Mouse (Mus musculus) MEL (cell line): ENCODE measurements around the gene Man2a1. TPM values are rescaled to one million over a fixed set of nuclear protein-coding genes. Genes with fewer than 3 reads are reported as not detected.

ENCODE experiments used
- DNase-seq: peaks from one replicate; pipeline ENCODE4 v3.0.0; 2011; ENCODE audit warnings: low read depth, low spot score
- H3K27ac ChIP-seq: 2 replicates; pipeline ENCODE4 v1.5.1; 2012; ENCODE audit warnings: low read depth, mild to moderate bottlenecking, control low read depth, low read length, moderate library complexity; ENCODE audit not compliant: control insufficient read depth
- H3K27me3 ChIP-seq, 2 experiments: fragments of 150-350 bp in 1 of 2; sonication (generic) in 1 of 2; 2 replicates each; pipeline ENCODE4 v1.6.1; 2012; ENCODE audit warnings: low read length in 2 of 2, mild to moderate bottlenecking in 2 of 2, improper control_type of control experiment in 1 of 2, moderate library complexity in 1 of 2; ENCODE audit not compliant: insufficient read depth in 2 of 2, control insufficient read depth in 1 of 2
- H3K36me3 ChIP-seq, 2 experiments: 2 replicates each; pipeline ENCODE4 v1.6.1; 2012 to 2014; ENCODE audit warnings: low read length in 2 of 2, improper control_type of control experiment in 1 of 2, inconsistent platforms in 1 of 2, mild to moderate bottlenecking in 1 of 2; ENCODE audit not compliant: insufficient read depth in 2 of 2, control insufficient read depth in 1 of 2
- H3K4me1 ChIP-seq, 2 experiments: fragments of 150-350 bp in 1 of 2; sonication (generic) in 1 of 2; 2 replicates each; pipeline ENCODE4 v1.6.1; 2012; ENCODE audit warnings: low read length in 2 of 2, improper control_type of control experiment in 1 of 2, mild to moderate bottlenecking in 1 of 2; ENCODE audit not compliant: insufficient read depth in 2 of 2, control insufficient read depth in 1 of 2
- H3K4me3 ChIP-seq, 2 experiments: fragments of 150-350 bp in 1 of 2; sonication (generic) in 1 of 2; 2 replicates each; pipeline ENCODE4 v1.5.1; 2012; ENCODE audit warnings: low read depth in 2 of 2, low read length in 2 of 2, mild to moderate bottlenecking in 2 of 2, moderate library complexity in 2 of 2, control low read depth in 1 of 2, improper control_type of control experiment in 1 of 2; ENCODE audit not compliant: control insufficient read depth in 1 of 2, insufficient read depth in 1 of 2
- H3K79me2 ChIP-seq: 2 replicates; pipeline ENCODE4 v1.6.1; 2012; ENCODE audit warnings: mild to moderate bottlenecking, low read length, moderate library complexity; ENCODE audit not compliant: control insufficient read depth, poor library complexity, insufficient read depth
- H3K9ac ChIP-seq: 2 replicates; pipeline ENCODE4 v1.6.1; 2012; ENCODE audit warnings: low read depth, mild to moderate bottlenecking, control low read depth, low read length, moderate library complexity; ENCODE audit not compliant: control insufficient read depth, poor library complexity, severe bottlenecking
- H3K9me3 ChIP-seq: fragments of 150-350 bp; sonication (generic); replicated peaks from 2 replicates; pipeline ENCODE4 v1.6.1; 2012; ENCODE audit warnings: mild to moderate bottlenecking, low read length, improper control_type of control experiment, moderate library complexity; ENCODE audit not compliant: insufficient read depth
- CHD1 ChIP-seq: IDR thresholded peaks from 2 replicates; pipeline ENCODE4 v1.6.1; 2012; ENCODE audit warnings: low read depth, mild to moderate bottlenecking, inconsistent platforms, low read length, improper control_type of control experiment
- CTCF ChIP-seq, 3 experiments: IDR thresholded peaks in 2 of 3; conservative IDR thresholded peaks in 1 of 3; 2 replicates each; pipeline ENCODE4 v1.5.1; 2011 to 2012; ENCODE audit warnings: low read length in 3 of 3, low read depth in 2 of 3, mild to moderate bottlenecking in 2 of 3, improper control_type of control experiment in 1 of 3, inconsistent platforms in 1 of 3, mixed read lengths in 1 of 3, moderate library complexity in 1 of 3; ENCODE audit not compliant: control insufficient read depth in 1 of 3, insufficient read depth in 1 of 3, poor library complexity in 1 of 3, severe bottlenecking in 1 of 3
- ELF1 ChIP-seq: IDR thresholded peaks from 2 replicates; pipeline ENCODE4 v1.6.1; 2014; ENCODE audit warnings: low read depth, mild to moderate bottlenecking, inconsistent platforms, low read length, improper control_type of control experiment, moderate library complexity
- ETS1 ChIP-seq: IDR thresholded peaks from 2 replicates; pipeline ENCODE4 v1.6.1; 2012; ENCODE audit warnings: low read depth, mild to moderate bottlenecking, inconsistent platforms, low read length, improper control_type of control experiment, moderate library complexity
- GABPA ChIP-seq: IDR thresholded peaks from 2 replicates; pipeline ENCODE4 v1.6.1; 2012; ENCODE audit warnings: low read depth, mild to moderate bottlenecking, inconsistent platforms, low read length, improper control_type of control experiment, moderate library complexity
- GATA1 ChIP-seq: IDR thresholded peaks from 2 replicates; pipeline ENCODE4 v1.6.1; 2011; ENCODE audit warnings: low read depth, low read length, improper control_type of control experiment
- HCFC1 ChIP-seq: IDR thresholded peaks from 2 replicates; pipeline ENCODE4 v1.6.1; 2012; ENCODE audit warnings: low read depth, mild to moderate bottlenecking, inconsistent platforms, low read length, improper control_type of control experiment, moderate library complexity
- MAX ChIP-seq: IDR thresholded peaks from 2 replicates; pipeline ENCODE4 v1.6.1; 2011; ENCODE audit warnings: low read length, improper control_type of control experiment
- MXI1 ChIP-seq: IDR thresholded peaks from 2 replicates; pipeline ENCODE4 v1.6.1; 2011; ENCODE audit warnings: mild to moderate bottlenecking, low read depth, low read length, improper control_type of control experiment
- MYB ChIP-seq: IDR thresholded peaks from 2 replicates; pipeline ENCODE4 v1.6.1; 2011; ENCODE audit warnings: mild to moderate bottlenecking, low read depth, low read length, improper control_type of control experiment
- NELFE ChIP-seq: IDR thresholded peaks from 2 replicates; pipeline ENCODE4 v1.6.1; 2011; ENCODE audit warnings: low read depth, low read length, improper control_type of control experiment
- POLR2AphosphoS2 ChIP-seq: IDR thresholded peaks from 2 replicates; pipeline ENCODE4 v1.6.1; 2011; ENCODE audit warnings: low read length, improper control_type of control experiment
- RCOR1 ChIP-seq: IDR thresholded peaks from 2 replicates; pipeline ENCODE4 v1.6.1; 2012; ENCODE audit warnings: low read depth, mild to moderate bottlenecking, inconsistent platforms, low read length, improper control_type of control experiment
- SIN3A ChIP-seq: IDR thresholded peaks from 2 replicates; pipeline ENCODE4 v1.6.1; 2012; ENCODE audit warnings: low read length, improper control_type of control experiment, inconsistent platforms
- SMC3 ChIP-seq: IDR thresholded peaks from 2 replicates; pipeline ENCODE4 v1.6.1; 2011; ENCODE audit warnings: low read depth, low read length, improper control_type of control experiment
- TBP ChIP-seq: IDR thresholded peaks from 2 replicates; pipeline ENCODE4 v1.8.0; 2011; ENCODE audit warnings: low read depth, low read length, improper control_type of control experiment
- TCF12 ChIP-seq: IDR thresholded peaks from 2 replicates; pipeline ENCODE4 v1.6.1; 2014; ENCODE audit warnings: low read depth, mild to moderate bottlenecking, inconsistent platforms, low read length, improper control_type of control experiment, moderate library complexity
- UBTF ChIP-seq: IDR thresholded peaks from 2 replicates; pipeline ENCODE4 v1.6.1; 2012; ENCODE audit warnings: low read depth, mild to moderate bottlenecking, inconsistent platforms, low read length, improper control_type of control experiment, moderate library complexity, borderline replicate concordance; ENCODE audit not compliant: insufficient read depth
- USF2 ChIP-seq, 2 experiments: IDR thresholded peaks; 2 replicates each; pipeline ENCODE4 v1.6.1; 2011 to 2012; ENCODE audit warnings: improper control_type of control experiment in 2 of 2, low read length in 2 of 2, borderline replicate concordance in 1 of 2, inconsistent platforms in 1 of 2, low read depth in 1 of 2, mild to moderate bottlenecking in 1 of 2; ENCODE audit not compliant: insufficient read depth in 1 of 2
- ZC3H11A ChIP-seq: IDR thresholded peaks from 2 replicates; pipeline ENCODE4 v1.6.1; 2012; ENCODE audit warnings: low read depth, mild to moderate bottlenecking, inconsistent platforms, low read length, improper control_type of control experiment
- ZMIZ1 ChIP-seq: IDR thresholded peaks from 2 replicates; pipeline ENCODE4 v1.6.1; 2012; ENCODE audit warnings: low read depth, mild to moderate bottlenecking, inconsistent platforms, low read length, improper control_type of control experiment, moderate library complexity
- ZNF384 ChIP-seq: IDR thresholded peaks from 2 replicates; pipeline ENCODE4 v1.6.1; 2012; ENCODE audit warnings: low read depth, mild to moderate bottlenecking, inconsistent platforms, low read length, improper control_type of control experiment
- polyA plus RNA-seq, 2 experiments: library from polyadenylated mRNA; stranded (reverse) in 1 of 2; unstranded in 1 of 2; fragments of >175 nt in 1 of 2; fragments of >200 nt in 1 of 2; gene quantifications; 2 replicates each; pipeline versions ENCODE4 v1.2.1 to v1.2.4; 2012; ENCODE audit warnings: low replicate concordance in 2 of 2, low read depth in 1 of 2; ENCODE audit not compliant: insufficient read length in 2 of 2, insufficient read depth in 1 of 2, missing spikeins in 1 of 2
- total RNA-seq: library from RNA; depleted of rRNA; stranded (reverse); fragments of 300-350 nt; gene quantifications from 2 replicates; pipeline ENCODE4 v1.2.3, GENCODE M21; 2012

Man2a1 gene
- total and polyA plus RNA-seq, 3 experiments = 8.7 to 27.5 (median 9.1) TPM

- DNase-seq = no peak
- Histone ChIP-seq H3K27ac (no peak overlapping the region), H3K36me3 (peaks cover 0 to 29% of the 10 kb centered on the region in 2 experiments), H3K9me3 (no peaks in the 10 kb centered on the region), H3K79me2 (peaks cover 13% of the 10 kb centered on the region), H3K9ac (no peak overlapping the region), H3K4me1 (peaks cover 10 to 13% of the 10 kb centered on the region in 2 experiments), H3K27me3 (no peaks in the 10 kb centered on the region), H3K4me3 (no peak overlapping the region)
- TF ChIP-seq SMC3 (no peak), USF2 (IDR thresholded peaks at IDR 0.05; ENCODE audit: borderline replicate concordance in 1 of 2, insufficient read depth in 1 of 2, low read depth in 1 of 2, low read length in 2 of 2) (no peak), ELF1 (no peak), CHD1 (no peak)
- TF ChIP-seq, all 39 proteins: peak for 0
Measured at GRCm38 (mm10) chr17:64608923-64609598, 8.5 kb downstream of the Man2a1 start.

DNA sequence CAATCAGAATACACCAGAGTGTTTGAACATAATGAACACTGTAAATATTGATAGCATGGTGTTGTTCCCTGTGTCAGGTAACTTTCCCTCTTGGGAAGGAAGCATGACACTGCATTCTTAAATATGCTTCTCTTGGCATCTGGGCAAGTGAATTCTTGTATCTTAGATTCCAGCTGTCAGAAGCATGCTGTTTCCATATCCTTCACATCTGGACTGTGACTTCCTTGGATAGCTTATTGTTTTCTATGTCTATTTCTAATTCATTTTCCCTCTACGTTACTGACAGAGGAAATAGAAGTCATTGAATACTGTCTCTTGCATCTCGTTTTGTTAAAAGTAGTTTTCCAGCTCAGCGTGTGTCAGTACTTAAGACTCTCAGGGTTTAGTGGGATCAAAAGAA, 9.2 kb downstream of the Man2a1 start:
- Histone ChIP-seq H3K9me3 (no peaks in the 10 kb centered on the region), H3K9ac (no peak overlapping the region), H3K79me2 (peaks cover 10% of the 10 kb centered on the region), H3K27me3 (no peaks in the 10 kb centered on the region), H3K27ac (no peak overlapping the region), H3K4me3 (no peak overlapping the region), H3K4me1 (peaks cover 10 to 11% of the 10 kb centered on the region in 2 experiments), H3K36me3 (peaks cover 0 to 25% of the 10 kb centered on the region in 2 experiments)
- no peak for DNase-seq
- TF ChIP-seq HCFC1 = no peak
- no peak for TF ChIP-seq CTCF (IDR thresholded peaks at IDR 0.05 in 2 of 3, conservative IDR thresholded peaks at IDR 0.05 in 1 of 3; ENCODE audit: control insufficient read depth in 1 of 3, insufficient read depth in 1 of 3, low read depth in 2 of 3, low read length in 3 of 3, poor library complexity in 1 of 3, severe bottlenecking in 1 of 3)
- no peak for TF ChIP-seq RCOR1
- no peak for TF ChIP-seq ZC3H11A
- TF ChIP-seq MYB = no peak
- TF ChIP-seq UBTF = no peak
- no peak for TF ChIP-seq GABPA
- TF ChIP-seq ZMIZ1 = no peak
- TF ChIP-seq TBP = no peak
- no peak for TF ChIP-seq TCF12
- TF ChIP-seq SIN3A = no peak
- TF ChIP-seq NELFE = no peak
- no peak for TF ChIP-seq CHD1
- TF ChIP-seq ETS1 = no peak
- TF ChIP-seq MXI1 = no peak
- no peak for TF ChIP-seq ZNF384
- TF ChIP-seq MAX = no peak
- TF ChIP-seq POLR2AphosphoS2 = no peak
- no peak for TF ChIP-seq GATA1
- no peak for TF ChIP-seq SMC3
